Mouse (Mus musculus): ENCODE data around the gene Banf2. TPM values are rescaled to one million over a fixed set of nuclear protein-coding genes. Genes with fewer than 3 reads are reported as not detected.

Banf2 gene
- total and polyA plus RNA-seq, 3 experiments: not detected

DNA sequence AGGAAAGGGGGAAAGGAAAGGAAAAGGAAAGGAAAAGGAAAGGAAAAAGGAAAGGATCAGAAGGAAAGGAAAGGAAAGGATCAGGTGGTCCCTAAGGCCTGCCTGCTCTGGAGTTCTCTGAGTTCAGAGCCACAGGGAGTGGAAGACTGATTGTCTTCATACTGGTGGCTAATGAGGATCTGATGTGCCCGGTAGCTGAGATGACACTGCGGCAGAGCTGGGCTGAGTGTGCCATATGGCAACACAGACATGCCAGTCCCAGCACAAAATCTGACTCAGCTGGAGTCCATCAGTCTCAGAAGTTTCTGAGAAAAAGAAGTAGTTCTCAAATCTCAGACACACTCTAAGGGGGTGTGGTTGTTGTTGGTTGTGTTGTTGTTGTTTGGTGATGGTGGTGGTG, 24.9 kb downstream of the Banf2 start:
- no peak overlapping the region for H3K4me3 ChIP-seq (ENCODE audit: low read depth, low read length)
- H3K36me3 ChIP-seq (replicated peaks): no peaks in the 10 kb centered on the region
- DNase-seq (ENCODE audit: low spot score) (no peak), ATAC-seq (ENCODE audit: extremely low read depth, insufficient number of reproducible peaks, low FRiP score, poor library complexity, severe bottlenecking) (no peak)
- H3K9me3 ChIP-seq (replicated peaks): no peaks in the 10 kb centered on the region
- no peak for TF ChIP-seq GATA2 (IDR thresholded peaks at IDR 0.05; ENCODE audit: borderline replicate concordance, low read depth, low read length)
- H3K4me1 ChIP-seq (ENCODE audit: insufficient read depth, low read depth, low read length): no peaks in the 10 kb centered on the region
- H3K27me3 ChIP-seq (ENCODE audit: insufficient read depth, low read length): no peaks in the 10 kb centered on the region

DNA sequence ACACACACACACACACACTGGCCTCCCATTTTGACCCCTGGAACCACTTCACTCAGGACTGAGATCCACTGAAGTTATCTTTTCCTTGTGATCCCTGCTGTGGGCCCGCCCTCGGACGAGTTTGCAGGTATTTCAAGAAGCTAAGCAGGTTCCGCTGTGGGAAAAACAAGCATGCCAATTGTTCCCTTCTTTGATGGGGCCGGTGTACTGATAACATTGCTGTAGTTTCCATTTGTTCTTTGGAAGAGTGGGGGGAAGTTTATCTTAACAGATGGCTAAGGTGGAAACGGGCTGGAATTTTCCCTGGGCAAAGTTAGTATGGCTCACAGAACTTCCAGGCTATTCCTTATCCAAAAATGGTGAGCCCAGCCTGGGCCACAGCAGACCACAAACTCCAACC, 28.8 kb downstream of the Banf2 start:
- Histone ChIP-seq H3K4me1 (ENCODE audit: insufficient read depth, low read depth, low read length) (no peaks in the 10 kb centered on the region), H3K27me3 (ENCODE audit: insufficient read depth, low read length) (no peaks in the 10 kb centered on the region), H3K4me3 (ENCODE audit: low read depth, low read length) (no peak overlapping the region), H3K36me3 (replicated peaks) (no peaks in the 10 kb centered on the region), H3K9me3 (replicated peaks) (no peaks in the 10 kb centered on the region)
- DNase-seq (ENCODE audit: low spot score) (no peak), ATAC-seq (ENCODE audit: extremely low read depth, insufficient number of reproducible peaks, low FRiP score, poor library complexity, severe bottlenecking) (no peak)
- no peak for TF ChIP-seq TAL1 (conservative IDR thresholded peaks at IDR 0.05; ENCODE audit: low read depth, low read length)
- TF ChIP-seq POLR2AphosphoS5 (IDR thresholded peaks at IDR 0.05; ENCODE audit: insufficient replicate concordance, low read depth, low read length): no peak
- no peak for TF ChIP-seq CTCF (IDR thresholded peaks at IDR 0.05; ENCODE audit: low read depth, low read length)
- TF ChIP-seq GATA1 (IDR thresholded peaks at IDR 0.05; ENCODE audit: borderline replicate concordance, low read length): no peak
- TF ChIP-seq GATA2 (IDR thresholded peaks at IDR 0.05; ENCODE audit: borderline replicate concordance, low read depth, low read length): no peak

DNA sequence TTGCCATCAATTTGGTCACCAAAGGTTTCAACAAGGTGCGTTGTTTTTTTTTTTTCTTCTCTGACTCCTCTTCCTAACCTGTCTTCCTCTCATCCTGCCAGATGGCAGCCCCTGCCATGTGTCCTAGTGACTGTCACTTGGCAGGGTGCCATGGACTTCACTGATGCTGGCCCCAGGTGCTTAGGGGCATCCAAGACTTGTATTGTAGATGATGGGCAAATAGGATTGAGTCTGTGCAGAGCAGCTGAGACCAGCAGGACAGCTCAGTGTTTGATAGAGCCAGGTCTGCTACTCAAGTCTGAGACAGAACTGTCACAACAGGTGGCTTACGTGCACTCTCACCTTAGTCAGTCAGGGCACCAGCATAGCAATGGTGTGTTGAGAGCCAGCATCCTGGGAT, 32.6 kb downstream of the Banf2 start:
- no peak for TF ChIP-seq GATA1 (IDR thresholded peaks at IDR 0.05; ENCODE audit: borderline replicate concordance, low read length)

DNA sequence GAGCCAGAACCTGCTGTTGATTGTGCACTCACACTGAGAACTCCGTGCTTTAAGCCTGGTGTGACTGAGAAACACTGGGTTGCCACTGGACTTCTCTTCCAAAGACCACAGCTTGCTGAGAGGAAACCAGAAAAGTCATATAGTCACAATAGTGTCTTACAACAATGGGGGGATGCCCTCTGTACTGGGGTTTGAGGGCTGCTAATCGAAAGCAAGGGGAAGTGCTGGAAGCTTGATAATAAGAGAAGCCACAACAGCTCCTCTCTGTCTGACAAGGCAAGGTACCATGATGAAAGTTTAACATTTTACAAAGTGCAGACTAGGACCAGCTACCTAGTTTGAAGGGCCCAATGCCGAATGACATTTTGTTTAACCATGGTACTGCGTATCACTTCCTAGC, 36.8 kb downstream of the Banf2 start:
- DNase-seq (ENCODE audit: low spot score): no peak
- Histone ChIP-seq H3K36me3 (replicated peaks) (no peaks in the 10 kb centered on the region), H3K4me1 (ENCODE audit: insufficient read depth, low read depth, low read length) (no peaks in the 10 kb centered on the region), H3K4me3 (ENCODE audit: low read depth, low read length) (no peak overlapping the region), H3K9me3 (replicated peaks) (no peaks in the 10 kb centered on the region), H3K27me3 (ENCODE audit: insufficient read depth, low read length) (peaks cover 2% of the 10 kb centered on the region; the same call in 1 of the 2 replicates)
- no peak for TF ChIP-seq POLR2AphosphoS5 (IDR thresholded peaks at IDR 0.05; ENCODE audit: insufficient replicate concordance, low read depth, low read length)
- no peak for TF ChIP-seq TAL1 (conservative IDR thresholded peaks at IDR 0.05; ENCODE audit: low read depth, low read length)
- no peak for TF ChIP-seq GATA2 (IDR thresholded peaks at IDR 0.05; ENCODE audit: borderline replicate concordance, low read depth, low read length)
- no peak for TF ChIP-seq CTCF (IDR thresholded peaks at IDR 0.05; ENCODE audit: low read depth, low read length)
- no peak for TF ChIP-seq GATA1 (IDR thresholded peaks at IDR 0.05; ENCODE audit: borderline replicate concordance, low read length)
- no peak for ATAC-seq (ENCODE audit: extremely low read depth, insufficient number of reproducible peaks, low FRiP score, poor library complexity, severe bottlenecking)

More for the DNA sequence above, 32.6 kb downstream of the Banf2 start:
- Histone ChIP-seq H3K4me3 (ENCODE audit: low read depth, low read length) (no peak overlapping the region), H3K36me3 (replicated peaks) (no peaks in the 10 kb centered on the region), H3K9me3 (replicated peaks) (no peaks in the 10 kb centered on the region), H3K4me1 (ENCODE audit: insufficient read depth, low read depth, low read length) (no peaks in the 10 kb centered on the region), H3K27me3 (ENCODE audit: insufficient read depth, low read length) (peaks cover 2% of the 10 kb centered on the region; the same call in 1 of the 2 replicates)
- no peak for DNase-seq (ENCODE audit: low spot score)
- ATAC-seq (ENCODE audit: extremely low read depth, insufficient number of reproducible peaks, low FRiP score, poor library complexity, severe bottlenecking): no peak

DNA sequence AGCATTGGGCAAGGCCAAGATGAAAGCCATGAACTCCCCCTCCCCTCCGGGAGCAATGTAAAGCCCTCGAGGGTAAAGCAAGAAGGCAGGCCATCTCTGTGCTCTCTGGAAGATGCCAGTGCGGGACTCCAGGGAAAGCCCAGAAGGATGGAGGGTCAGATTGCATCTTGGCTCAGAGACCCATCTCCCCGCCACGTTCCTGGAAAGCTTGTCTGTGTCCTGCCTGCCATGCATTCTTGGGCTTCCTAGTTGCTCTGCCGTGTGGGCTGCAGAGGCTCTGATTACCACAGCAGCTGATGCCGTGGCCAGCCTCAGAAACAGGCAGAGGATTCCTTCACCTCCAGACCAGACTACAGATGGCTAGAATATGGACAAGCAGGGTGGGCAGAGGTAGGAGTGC, 37.6 kb downstream of the Banf2 start:
- Histone ChIP-seq H3K9me3 (replicated peaks) (no peaks in the 10 kb centered on the region), H3K27me3 (ENCODE audit: insufficient read depth, low read length) (peaks cover 2% of the 10 kb centered on the region; the same call in 1 of the 2 replicates), H3K4me3 (ENCODE audit: low read depth, low read length) (no peak overlapping the region), H3K36me3 (replicated peaks) (no peaks in the 10 kb centered on the region), H3K4me1 (ENCODE audit: insufficient read depth, low read depth, low read length) (no peaks in the 10 kb centered on the region)
- no peak for TF ChIP-seq POLR2AphosphoS5 (IDR thresholded peaks at IDR 0.05; ENCODE audit: insufficient replicate concordance, low read depth, low read length)
- TF ChIP-seq TAL1 (conservative IDR thresholded peaks at IDR 0.05; ENCODE audit: low read depth, low read length): no peak
- no peak for TF ChIP-seq GATA1 (IDR thresholded peaks at IDR 0.05; ENCODE audit: borderline replicate concordance, low read length)
- no peak for TF ChIP-seq CTCF (IDR thresholded peaks at IDR 0.05; ENCODE audit: low read depth, low read length)
- DNase-seq (ENCODE audit: low spot score) (no peak), ATAC-seq (ENCODE audit: extremely low read depth, insufficient number of reproducible peaks, low FRiP score, poor library complexity, severe bottlenecking) (no peak)

DNA sequence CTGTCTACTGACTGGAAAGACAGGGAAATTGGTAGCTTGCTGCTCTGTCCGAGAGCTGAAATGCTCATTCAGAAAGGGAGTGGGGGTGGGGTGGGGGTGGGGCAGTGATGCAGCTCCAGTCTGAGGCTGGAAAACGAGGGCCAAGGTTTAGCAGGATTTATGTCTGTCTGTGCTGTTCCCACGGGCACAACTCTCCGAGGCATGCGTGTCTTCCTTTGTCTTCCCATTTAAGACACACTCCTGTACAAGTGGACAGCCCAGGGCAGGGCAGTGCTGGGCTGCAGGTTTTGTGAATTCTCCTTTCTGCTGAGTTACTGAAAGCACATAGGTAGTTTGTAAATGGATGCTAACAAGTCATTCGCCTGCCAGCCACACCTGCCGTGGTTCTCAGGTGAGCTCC, 39.8 kb downstream of the Banf2 start:
- no peak overlapping the region for H3K4me3 ChIP-seq (ENCODE audit: low read depth, low read length)
- TF ChIP-seq POLR2AphosphoS5 (IDR thresholded peaks at IDR 0.05; ENCODE audit: insufficient replicate concordance, low read depth, low read length): no peak
- H3K4me1 ChIP-seq (ENCODE audit: insufficient read depth, low read depth, low read length): no peaks in the 10 kb centered on the region
- ATAC-seq (ENCODE audit: extremely low read depth, insufficient number of reproducible peaks, low FRiP score, poor library complexity, severe bottlenecking) (no peak), DNase-seq (ENCODE audit: low spot score) (no peak)
- H3K36me3 ChIP-seq (replicated peaks): no peaks in the 10 kb centered on the region
- H3K27me3 ChIP-seq (ENCODE audit: insufficient read depth, low read length): peaks cover 2% of the 10 kb centered on the region; the same call in 1 of the 2 replicates
- H3K9me3 ChIP-seq (replicated peaks): no peaks in the 10 kb centered on the region

DNA sequence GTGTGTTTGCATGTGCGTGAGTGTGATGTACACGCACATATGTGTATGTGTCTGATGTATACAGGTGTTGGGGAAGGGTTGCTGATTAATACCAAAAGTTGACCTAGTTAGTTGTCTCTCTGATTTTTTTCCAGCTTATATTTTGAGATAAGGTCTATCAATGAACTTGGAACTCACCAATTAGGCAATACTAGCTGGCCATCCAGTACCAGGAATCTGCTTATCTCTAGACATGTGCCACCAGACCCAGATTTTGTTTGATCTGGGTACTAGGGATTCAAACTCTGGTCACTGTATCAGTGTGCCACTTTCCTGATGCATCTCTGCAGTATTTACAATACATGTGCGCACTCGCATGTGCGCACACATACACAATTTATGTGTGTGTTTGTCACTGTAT, 41.2 kb downstream of the Banf2 start:
- Histone ChIP-seq H3K27me3 (ENCODE audit: insufficient read depth, low read length) (peaks cover under 1% of the 10 kb centered on the region; the same call in 1 of the 2 replicates), H3K4me3 (ENCODE audit: low read depth, low read length) (no peak overlapping the region), H3K36me3 (replicated peaks) (no peaks in the 10 kb centered on the region), H3K9me3 (replicated peaks) (no peaks in the 10 kb centered on the region), H3K4me1 (ENCODE audit: insufficient read depth, low read depth, low read length) (no peaks in the 10 kb centered on the region)
- no peak for TF ChIP-seq TAL1 (conservative IDR thresholded peaks at IDR 0.05; ENCODE audit: low read depth, low read length)
- TF ChIP-seq GATA2 (IDR thresholded peaks at IDR 0.05; ENCODE audit: borderline replicate concordance, low read depth, low read length): no peak
- ATAC-seq (ENCODE audit: extremely low read depth, insufficient number of reproducible peaks, low FRiP score, poor library complexity, severe bottlenecking): no peak
- DNase-seq (ENCODE audit: low spot score): no peak

All from G1E (cell line).